Mouse (Mus musculus): ENCODE results near the gene Cryge. TPM values are rescaled to one million over a fixed set of nuclear protein-coding genes. Genes with fewer than 3 reads are reported as not detected.
A peak's percentile ranks its signal among the peaks of the same experiment; 100 is the strongest.

Gene Cryge
- total and polyA plus RNA-seq, 3 experiments, result 0.76 TPM; not detected in 2

DNA sequence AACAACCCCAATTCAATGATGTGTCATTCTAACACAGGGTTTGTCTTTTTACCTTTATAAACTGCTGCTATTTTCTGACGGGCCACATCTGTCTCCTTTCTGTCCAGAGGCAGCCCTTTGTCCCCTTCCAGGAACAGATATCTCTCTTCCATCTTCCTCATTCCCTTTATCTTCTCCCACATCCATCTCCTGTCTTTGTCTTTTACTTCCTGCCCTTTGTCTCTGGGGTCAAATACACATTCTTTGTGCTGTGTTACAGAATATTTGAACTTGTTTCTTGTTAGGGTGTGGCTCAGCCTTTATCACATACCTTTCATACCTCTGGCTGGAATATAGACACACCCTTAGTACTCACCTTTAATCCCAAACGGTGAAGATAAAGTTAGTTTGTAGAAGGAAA lies 13.4 kb downstream of the Cryge start:
- ATAC-seq (ENCODE audit: extremely low read depth, insufficient number of reproducible peaks, low FRiP score, poor library complexity, severe bottlenecking), result no peak
- no peak overlapping the region for H3K4me3 ChIP-seq (ENCODE audit: low read depth, low read length)
- 0 out of 2 replicates have a peak, but pooled peaks cover 8% of the 10 kb centered on the region for H3K27me3 ChIP-seq (ENCODE audit: insufficient read depth, low read length)
- no peaks in the 10 kb centered on the region for H3K9me3 ChIP-seq (replicated peaks)
- H3K36me3 ChIP-seq (replicated peaks), result no peaks in the 10 kb centered on the region
- DNase-seq (ENCODE audit: low spot score), result no peak
- no peaks in the 10 kb centered on the region for H3K4me1 ChIP-seq (ENCODE audit: insufficient read depth, low read depth, low read length)
- no peak for TF ChIP-seq GATA1 (IDR thresholded peaks at IDR 0.05; ENCODE audit: borderline replicate concordance, low read length)

- H3K9me3 ChIP-seq (replicated peaks), result no peaks in the 10 kb centered on the region
- TF ChIP-seq TAL1 (conservative IDR thresholded peaks at IDR 0.05; ENCODE audit: low read depth, low read length) (no peak), GATA2 (IDR thresholded peaks at IDR 0.05; ENCODE audit: borderline replicate concordance, low read depth, low read length) (no peak), POLR2AphosphoS5 (IDR thresholded peaks at IDR 0.05; ENCODE audit: insufficient replicate concordance, low read depth, low read length) (no peak), CTCF (IDR thresholded peaks at IDR 0.05; ENCODE audit: low read depth, low read length) (no peak), GATA1 (IDR thresholded peaks at IDR 0.05; ENCODE audit: borderline replicate concordance, low read length) (no peak)
- no peak for DNase-seq (ENCODE audit: low spot score)
- no peaks in the 10 kb centered on the region for H3K4me1 ChIP-seq (ENCODE audit: insufficient read depth, low read depth, low read length)
- H3K36me3 ChIP-seq (replicated peaks), result no peaks in the 10 kb centered on the region
- no peak overlapping the region for H3K4me3 ChIP-seq (ENCODE audit: low read depth, low read length)
- 0 out of 2 replicates have a peak, but pooled peaks cover 8% of the 10 kb centered on the region for H3K27me3 ChIP-seq (ENCODE audit: insufficient read depth, low read length)
- ATAC-seq (ENCODE audit: extremely low read depth, insufficient number of reproducible peaks, low FRiP score, poor library complexity, severe bottlenecking), result no peak
Measured at GRCm38 (mm10) chr1:65035513-65035912, 15.4 kb downstream of the Cryge start.

GRCm38 (mm10) chr1:65032641-65033040 lies 18.3 kb downstream of the Cryge start, which contains the start of gene Akr1cl:
TSS of gene Akr1cl (minus strand) at chr1:65032759.
- H3K4me1 ChIP-seq (ENCODE audit: insufficient read depth, low read depth, low read length), result no peaks in the 10 kb centered on the region
- ATAC-seq (ENCODE audit: extremely low read depth, insufficient number of reproducible peaks, low FRiP score, poor library complexity, severe bottlenecking), result no peak
- TF ChIP-seq CTCF (IDR thresholded peaks at IDR 0.05; ENCODE audit: low read depth, low read length) (no peak), GATA2 (IDR thresholded peaks at IDR 0.05; ENCODE audit: borderline replicate concordance, low read depth, low read length) (no peak), GATA1 (IDR thresholded peaks at IDR 0.05; ENCODE audit: borderline replicate concordance, low read length) (no peak), TAL1 (conservative IDR thresholded peaks at IDR 0.05; ENCODE audit: low read depth, low read length) (no peak), POLR2AphosphoS5 (IDR thresholded peaks at IDR 0.05; ENCODE audit: insufficient replicate concordance, low read depth, low read length) (no peak)
- H3K4me3 ChIP-seq (ENCODE audit: low read depth, low read length), result no peak within 1 kb of the TSS
- peaks cover 2% of the 10 kb centered on the region; the same call in 1 of the 2 replicates for H3K27me3 ChIP-seq (ENCODE audit: insufficient read depth, low read length)
- H3K9me3 ChIP-seq (replicated peaks), result no peaks in the 10 kb centered on the region
- DNase-seq (ENCODE audit: low spot score), result no peak
- no peaks in the 10 kb centered on the region for H3K36me3 ChIP-seq (replicated peaks)

- ATAC-seq (ENCODE audit: extremely low read depth, insufficient number of reproducible peaks, low FRiP score, poor library complexity, severe bottlenecking) (no peak), DNase-seq (ENCODE audit: low spot score) (no peak)
- Histone ChIP-seq H3K4me1 (ENCODE audit: insufficient read depth, low read depth, low read length) (no peaks in the 10 kb centered on the region), H3K36me3 (replicated peaks) (no peaks in the 10 kb centered on the region), H3K27me3 (ENCODE audit: insufficient read depth, low read length) (peaks cover 5% of the 10 kb centered on the region), H3K9me3 (replicated peaks) (no peaks in the 10 kb centered on the region), H3K4me3 (ENCODE audit: low read depth, low read length) (no peak overlapping the region)
- TF ChIP-seq TAL1 (conservative IDR thresholded peaks at IDR 0.05; ENCODE audit: low read depth, low read length), result no peak
- TF ChIP-seq GATA2 (IDR thresholded peaks at IDR 0.05; ENCODE audit: borderline replicate concordance, low read depth, low read length), result no peak
- TF ChIP-seq GATA1 (IDR thresholded peaks at IDR 0.05; ENCODE audit: borderline replicate concordance, low read length), result no peak
- TF ChIP-seq POLR2AphosphoS5 (IDR thresholded peaks at IDR 0.05; ENCODE audit: insufficient replicate concordance, low read depth, low read length), result no peak
- no peak for TF ChIP-seq CTCF (IDR thresholded peaks at IDR 0.05; ENCODE audit: low read depth, low read length)
Measured at GRCm38 (mm10) chr1:65028206-65028605, 22.7 kb downstream of the Cryge start.

DNA sequence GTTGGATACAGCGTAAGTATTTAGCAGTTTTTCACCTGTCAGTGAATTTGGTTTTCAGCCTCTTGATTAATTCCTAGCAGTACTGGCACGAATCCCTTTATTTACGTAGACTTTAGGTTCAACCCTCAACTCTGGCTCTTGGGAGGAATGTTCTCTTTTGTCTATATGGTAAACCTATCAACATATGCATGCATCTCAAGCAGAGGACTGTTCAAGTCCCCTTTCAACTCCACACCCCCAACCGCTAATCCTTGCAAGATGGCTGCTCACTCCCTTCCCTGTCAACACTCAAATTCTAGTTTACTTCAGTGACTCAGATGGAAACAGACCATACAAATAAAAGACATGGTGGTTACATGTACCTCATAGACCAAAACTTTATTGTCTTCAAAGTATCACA lies 38.2 kb downstream of the Cryge start:
- no peak overlapping the region for H3K4me3 ChIP-seq (ENCODE audit: low read depth, low read length)
- H3K36me3 ChIP-seq (replicated peaks), result no peaks in the 10 kb centered on the region
- no peaks in the 10 kb centered on the region for H3K9me3 ChIP-seq (replicated peaks)
- H3K27me3 ChIP-seq (ENCODE audit: insufficient read depth, low read length), result peaks cover 7% of the 10 kb centered on the region; the same call in 1 of the 2 replicates
- DNase-seq (ENCODE audit: low spot score) (no peak), ATAC-seq (ENCODE audit: extremely low read depth, insufficient number of reproducible peaks, low FRiP score, poor library complexity, severe bottlenecking) (no peak)
- no peak for TF ChIP-seq CTCF (IDR thresholded peaks at IDR 0.05; ENCODE audit: low read depth, low read length)
- TF ChIP-seq GATA1 (IDR thresholded peaks at IDR 0.05; ENCODE audit: borderline replicate concordance, low read length), result no peak
- TF ChIP-seq GATA2 (IDR thresholded peaks at IDR 0.05; ENCODE audit: borderline replicate concordance, low read depth, low read length), result no peak
- H3K4me1 ChIP-seq (ENCODE audit: insufficient read depth, low read depth, low read length), result peaks cover 4% of the 10 kb centered on the region; the same call in 1 of the 2 replicates

DNA sequence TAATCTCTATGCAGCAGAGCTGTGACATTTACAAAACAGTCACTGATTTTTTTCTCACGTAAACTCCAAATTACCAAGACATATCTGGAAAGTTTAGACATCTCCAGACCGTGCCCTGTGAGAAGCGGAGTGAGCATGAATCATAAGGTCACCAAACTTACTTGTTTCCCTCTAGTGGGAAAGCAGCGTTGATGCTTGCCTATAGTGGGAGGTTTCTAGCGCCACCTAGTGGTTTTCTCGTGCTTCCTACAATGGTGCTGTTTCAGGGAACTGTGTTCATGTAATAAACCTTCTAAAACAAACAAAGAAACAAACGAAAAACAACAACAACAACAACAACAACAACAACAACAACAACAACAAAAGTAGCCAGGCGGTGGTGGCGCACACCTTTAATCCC lies 40.8 kb downstream of the Cryge start:
- Histone ChIP-seq H3K4me3 (ENCODE audit: low read depth, low read length) (no peak overlapping the region), H3K4me1 (ENCODE audit: insufficient read depth, low read depth, low read length) (peaks cover 4% of the 10 kb centered on the region; the same call in 1 of the 2 replicates), H3K36me3 (replicated peaks) (no peaks in the 10 kb centered on the region), H3K9me3 (replicated peaks) (no peaks in the 10 kb centered on the region), H3K27me3 (ENCODE audit: insufficient read depth, low read length) (peaks cover 9% of the 10 kb centered on the region)
- ATAC-seq (ENCODE audit: extremely low read depth, insufficient number of reproducible peaks, low FRiP score, poor library complexity, severe bottlenecking) (peak; percentile 78), DNase-seq (ENCODE audit: low spot score) (peak; percentile 57)
- TF ChIP-seq GATA1 (IDR thresholded peaks at IDR 0.05; ENCODE audit: borderline replicate concordance, low read length), result no peak
- no peak for TF ChIP-seq GATA2 (IDR thresholded peaks at IDR 0.05; ENCODE audit: borderline replicate concordance, low read depth, low read length)
- TF ChIP-seq CTCF (IDR thresholded peaks at IDR 0.05; ENCODE audit: low read depth, low read length), result peak; percentile 96
- no peak for TF ChIP-seq POLR2AphosphoS5 (IDR thresholded peaks at IDR 0.05; ENCODE audit: insufficient replicate concordance, low read depth, low read length)
- no peak for TF ChIP-seq TAL1 (conservative IDR thresholded peaks at IDR 0.05; ENCODE audit: low read depth, low read length)

- TF ChIP-seq TAL1 (conservative IDR thresholded peaks at IDR 0.05; ENCODE audit: low read depth, low read length) (no peak), GATA2 (IDR thresholded peaks at IDR 0.05; ENCODE audit: borderline replicate concordance, low read depth, low read length) (no peak), POLR2AphosphoS5 (IDR thresholded peaks at IDR 0.05; ENCODE audit: insufficient replicate concordance, low read depth, low read length) (no peak), GATA1 (IDR thresholded peaks at IDR 0.05; ENCODE audit: borderline replicate concordance, low read length) (no peak), CTCF (IDR thresholded peaks at IDR 0.05; ENCODE audit: low read depth, low read length) (no peak)
- peaks cover 4% of the 10 kb centered on the region; the same call in 1 of the 2 replicates for H3K4me1 ChIP-seq (ENCODE audit: insufficient read depth, low read depth, low read length)
- no peak overlapping the region for H3K4me3 ChIP-seq (ENCODE audit: low read depth, low read length)
- H3K9me3 ChIP-seq (replicated peaks), result no peaks in the 10 kb centered on the region
- H3K36me3 ChIP-seq (replicated peaks), result no peaks in the 10 kb centered on the region
- ATAC-seq (ENCODE audit: extremely low read depth, insufficient number of reproducible peaks, low FRiP score, poor library complexity, severe bottlenecking) (no peak), DNase-seq (ENCODE audit: low spot score) (no peak)
- peaks cover 15% of the 10 kb centered on the region for H3K27me3 ChIP-seq (ENCODE audit: insufficient read depth, low read length)
Measured at GRCm38 (mm10) chr1:65005575-65005974, 45.4 kb downstream of the Cryge start.
